Mouse (Mus musculus): ENCODE data around the gene Olfr1208. TPM values are rescaled to one million over a fixed set of nuclear protein-coding genes. Genes with fewer than 3 reads are reported as not detected.

Gene Olfr1208
- polyA plus RNA-seq (2021; fragmentation: Nextera tagmentation), result not detected in 2 replicates
- long read RNA-seq, experiment 1, result 0 reads
- long read RNA-seq, experiment 2, result 0 reads

DNA sequence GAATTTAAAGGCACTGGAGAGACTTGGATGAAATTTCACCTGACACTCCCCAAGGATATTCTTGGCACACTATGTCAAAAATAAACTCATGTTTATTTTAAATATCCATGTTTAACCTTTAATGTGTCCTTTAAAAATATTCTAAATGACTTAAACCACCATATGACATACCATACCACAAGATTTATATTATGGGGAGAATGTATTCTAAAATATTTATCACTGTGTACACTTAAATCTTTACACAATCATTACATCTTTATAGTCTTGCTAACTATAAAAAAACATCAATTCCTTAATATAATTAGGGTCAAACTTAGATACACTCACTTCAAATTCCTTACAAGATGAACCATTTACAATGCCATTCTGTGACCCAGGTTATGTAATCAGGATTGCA, at the start of gene Olfr1208:
TSS of gene Olfr1208 (minus strand) at position 101 of the 400 bp plus-strand sequence.

GRCm38 (mm10) chr2:88938011-88938410, 35.9 kb upstream of the Olfr1208 start, which contains the start of gene Olfr1211:
TSS of gene Olfr1211 (minus strand) at chr2:88938111.

DNA sequence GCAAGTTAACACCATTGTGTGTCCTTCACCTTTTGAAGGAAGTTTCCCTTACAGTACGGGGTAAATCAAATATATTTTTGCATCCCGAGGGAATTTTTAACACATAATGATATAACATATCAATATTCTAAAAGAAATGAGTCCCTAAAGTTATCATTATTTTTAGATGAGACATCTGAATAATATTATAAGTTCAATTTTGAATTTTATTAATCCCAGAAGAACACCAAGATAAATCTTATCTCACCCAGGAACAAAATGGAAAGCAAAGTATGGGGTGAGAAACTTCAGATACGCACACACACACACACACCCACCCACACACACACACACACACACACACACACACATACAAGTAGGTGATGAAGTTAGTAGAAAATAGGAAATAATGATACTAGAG, 12.9 kb upstream of the Olfr1208 start, which contains the start of gene Olfr1209:
TSS of gene Olfr1209 (minus strand) at position 101 of the 400 bp plus-strand sequence.

DNA sequence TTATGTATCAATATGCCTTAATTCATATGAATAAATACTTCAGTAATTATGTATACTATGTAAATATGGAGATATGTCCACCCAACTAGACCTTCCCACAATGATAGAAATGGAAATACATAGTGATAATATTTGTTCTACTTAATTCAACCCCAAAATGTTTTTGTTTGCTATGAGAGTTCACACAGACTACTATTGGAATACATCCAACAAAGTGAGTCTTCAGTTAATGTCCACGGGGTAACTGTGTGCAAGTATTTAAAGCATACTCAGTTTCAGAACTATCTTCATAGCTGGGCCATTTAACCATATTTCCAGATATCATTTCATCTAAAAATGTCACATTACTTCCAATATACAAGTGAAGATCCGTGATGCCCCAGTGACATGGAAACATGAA, 39.2 kb downstream of the Olfr1208 start, which contains the start of gene Olfr1206:
TSS of gene Olfr1206 (plus strand) at position 301 of the 400 bp plus-strand sequence.

GRCm38 (mm10) chr2:88848992-88849391, 53.1 kb downstream of the Olfr1208 start, which contains the start of gene Olfr1204:
TSS of gene Olfr1204 (plus strand) at chr2:88849292.

Other genes starting within 250 kb of the Olfr1208 start
- not detected in 2 replicates for gene Olfr1193, start 226.7 kb downstream of the Olfr1208 start, polyA plus RNA-seq (2021; fragmentation: Nextera tagmentation)
- not detected in 2 replicates for gene Olfr1195, start 213.1 kb downstream of the Olfr1208 start, polyA plus RNA-seq (2021; fragmentation: Nextera tagmentation)
- not detected in 2 replicates for gene Olfr1196, start 197.7 kb downstream of the Olfr1208 start, polyA plus RNA-seq (2021; fragmentation: Nextera tagmentation)
- not detected in 2 replicates for gene Olfr1197, start 169.9 kb downstream of the Olfr1208 start, polyA plus RNA-seq (2021; fragmentation: Nextera tagmentation)
- not detected in 2 replicates for gene Olfr1198, start 150.9 kb downstream of the Olfr1208 start, polyA plus RNA-seq (2021; fragmentation: Nextera tagmentation)
- gene Olfr1199, start 141.8 kb downstream of the Olfr1208 start, polyA plus RNA-seq (2021; fragmentation: Nextera tagmentation), result not detected in 2 replicates
- gene Olfr1200, start 131.8 kb downstream of the Olfr1208 start, polyA plus RNA-seq (2021; fragmentation: Nextera tagmentation), result not detected in 2 replicates
- gene Olfr1201, start 109.3 kb downstream of the Olfr1208 start, polyA plus RNA-seq (2021; fragmentation: Nextera tagmentation), result not detected in 2 replicates
- gene Olfr1202, start 87.8 kb downstream of the Olfr1208 start, polyA plus RNA-seq (2021; fragmentation: Nextera tagmentation), result not detected in 2 replicates
- gene Olfr1205, start 72.6 kb downstream of the Olfr1208 start, polyA plus RNA-seq (2021; fragmentation: Nextera tagmentation), result not detected in 2 replicates
- gene Olfr1204, start 53.0 kb downstream of the Olfr1208 start, polyA plus RNA-seq (2021; fragmentation: Nextera tagmentation), result not detected in 2 replicates
- gene Olfr1206, start 39.1 kb downstream of the Olfr1208 start, polyA plus RNA-seq (2021; fragmentation: Nextera tagmentation), result not detected in 2 replicates
- not detected in 2 replicates for gene Olfr1209, start 12.8 kb upstream of the Olfr1208 start, polyA plus RNA-seq (2021; fragmentation: Nextera tagmentation)
- not detected in 2 replicates for gene Olfr1211, start 35.8 kb upstream of the Olfr1208 start, polyA plus RNA-seq (2021; fragmentation: Nextera tagmentation)
- not detected in 2 replicates for gene Olfr1212, start 51.7 kb upstream of the Olfr1208 start, polyA plus RNA-seq (2021; fragmentation: Nextera tagmentation)
- gene Gm13762, start 78.0 kb upstream of the Olfr1208 start, polyA plus RNA-seq (2021; fragmentation: Nextera tagmentation), result not detected in 2 replicates
- not detected in 2 replicates for gene Olfr1214, start 90.3 kb upstream of the Olfr1208 start, polyA plus RNA-seq (2021; fragmentation: Nextera tagmentation)
- gene Olfr1215, start 104.7 kb upstream of the Olfr1208 start, polyA plus RNA-seq (2021; fragmentation: Nextera tagmentation), result not detected in 2 replicates
- not detected in 2 replicates for gene Olfr1216, start 116.0 kb upstream of the Olfr1208 start, polyA plus RNA-seq (2021; fragmentation: Nextera tagmentation)
- not detected in 2 replicates for gene Olfr1217, start 129.8 kb upstream of the Olfr1208 start, polyA plus RNA-seq (2021; fragmentation: Nextera tagmentation)
- gene Olfr1218, start 158.9 kb upstream of the Olfr1208 start, polyA plus RNA-seq (2021; fragmentation: Nextera tagmentation), result not detected in 2 replicates
- not detected in 2 replicates for gene Olfr1219, start 181.2 kb upstream of the Olfr1208 start, polyA plus RNA-seq (2021; fragmentation: Nextera tagmentation)
- gene Olfr1220, start 204.5 kb upstream of the Olfr1208 start, polyA plus RNA-seq (2021; fragmentation: Nextera tagmentation), result not detected in 2 replicates
- gene Olfr1221, start 215.0 kb upstream of the Olfr1208 start, polyA plus RNA-seq (2021; fragmentation: Nextera tagmentation), result not detected in 2 replicates
- gene Olfr1222, start 230.7 kb upstream of the Olfr1208 start, polyA plus RNA-seq (2021; fragmentation: Nextera tagmentation), result not detected in 2 replicates
- gene Olfr1223, start 249.2 kb upstream of the Olfr1208 start, polyA plus RNA-seq (2021; fragmentation: Nextera tagmentation), result not detected in 2 replicates